Mouse (Mus musculus) forebrain, embryonic 14.5 days (tissue): Measurements from ENCODE around the gene Lonp2. TPM values are rescaled to one million over a fixed set of nuclear protein-coding genes. Genes with fewer than 3 reads are reported as not detected.

Experiments
- ATAC-seq: fragments of 200-750 bp; cut with Nextera tagmentation; 2 replicates; pipeline ENCODE4 v1.8.0; 2017; ENCODE audit warnings: mild to moderate bottlenecking, moderate library complexity
- DNase-seq: peaks from one replicate; pipeline ENCODE4 v3.0.0-alpha.2; 2015; ENCODE audit warnings: low spot score
- H3K27ac ChIP-seq: fragments of 300-500 bp; sonication (generic); 2 replicates; pipeline ENCODE4 v1.5.1; 2014; ENCODE audit warnings: low read depth, mild to moderate bottlenecking, control low read depth, low read length, moderate library complexity
- H3K27me3 ChIP-seq: fragments of 300-500 bp; sonication (generic); replicated peaks from 2 replicates; pipeline ENCODE4 v1.6.1; 2014; ENCODE audit warnings: low read length, control low read depth, mixed read lengths; ENCODE audit not compliant: control insufficient read depth, insufficient read depth
- H3K36me3 ChIP-seq: fragments of 300-500 bp; sonication (generic); 2 replicates; pipeline ENCODE4 v1.6.1; 2014; ENCODE audit warnings: low read length, control low read depth; ENCODE audit not compliant: control insufficient read depth, insufficient read depth
- H3K4me1 ChIP-seq: fragments of 300-500 bp; sonication (generic); 2 replicates; pipeline ENCODE4 v1.6.1; 2014; ENCODE audit warnings: antibody characterized with exemption, low read length, control low read depth; ENCODE audit not compliant: control insufficient read depth, insufficient read depth
- H3K4me2 ChIP-seq: fragments of 300-500 bp; sonication (generic); 2 replicates; pipeline ENCODE4 v1.6.1; 2014; ENCODE audit warnings: mild to moderate bottlenecking, control low read depth, low read length
- H3K4me3 ChIP-seq: fragments of 300-500 bp; sonication (generic); 2 replicates; pipeline ENCODE4 v1.5.1; 2014; ENCODE audit warnings: low read depth, low read length, control low read depth
- H3K9ac ChIP-seq: fragments of 300-500 bp; sonication (generic); 2 replicates; pipeline ENCODE4 v1.6.1; 2014; ENCODE audit warnings: mild to moderate bottlenecking, low read length, control low read depth, moderate library complexity
- H3K9me3 ChIP-seq: fragments of 300-500 bp; sonication (generic); replicated peaks from 2 replicates; pipeline ENCODE4 v1.6.1; 2016; ENCODE audit warnings: low read length, control low read depth, mixed read lengths; ENCODE audit not compliant: control insufficient read depth
- WGBS: fragments of 180-500 bp; shearing (Covaris S2); extraction: QIAGEN DNeasy Blood & Tissue Kit; methylation state at CpG from one replicate; pipeline ENCODE4 v1.1.7; 2014; 5-methylcytosine and 5-hydroxymethylcytosine counted together
- polyA plus RNA-seq: library from polyadenylated mRNA; unstranded; fragments of >200 nt; fragmentation: Nextera tagmentation; extraction: Ambion mirVana; gene quantifications from 2 replicates; pipeline ENCODE4 v1.2.1, GENCODE M21; 2014

The Lonp2 gene
- polyA plus RNA-seq: 83.3 and 85.3 TPM in 2 replicates

- Histone ChIP-seq H3K27ac (peak within 1 kb of the TSS; percentile 59), H3K4me3 (peak within 1 kb of the TSS; percentile 74), H3K9ac (peak within 1 kb of the TSS; percentile 77), H3K27me3 (no peaks in the 10 kb centered on the region), H3K4me2 (peak within 1 kb of the TSS; percentile 79), H3K4me1 (peaks cover 12% of the 10 kb centered on the region), H3K9me3 (no peaks in the 10 kb centered on the region), H3K36me3 (no peaks in the 10 kb centered on the region)
- ATAC-seq (peak; percentile 99), DNase-seq (peak; percentile 97)
- under 1% methylated on average over 56 of the region's 62 CpGs for WGBS
These were observed at the start of gene Lonp2 for GRCm38 (mm10) chr8:86623911-86624731. TSS of gene Lonp2 (plus strand) at chr8:86624043.

GRCm38 (mm10) chr8:86577547-86577946 is 46.3 kb upstream of the Lonp2 start:
- H3K27ac ChIP-seq: no peak overlapping the region; the same call in 1 of the 2 replicates
- H3K9me3 ChIP-seq: no peaks in the 10 kb centered on the region
- 84% methylated on average over 8 of the region's 8 CpGs for WGBS
- no peaks in the 10 kb centered on the region for H3K27me3 ChIP-seq
- no peaks in the 10 kb centered on the region for H3K4me1 ChIP-seq
- no peaks in the 10 kb centered on the region for H3K36me3 ChIP-seq
- no peak overlapping the region for H3K4me2 ChIP-seq
- no peak overlapping the region for H3K4me3 ChIP-seq
- DNase-seq: no peak
- ATAC-seq: no peak
- H3K9ac ChIP-seq: no peak overlapping the region

- WGBS: 48% methylated on average over 9 of the region's 9 CpGs
- peak; percentile 86 for DNase-seq
- Histone ChIP-seq H3K4me1 (no peaks in the 10 kb centered on the region), H3K4me2 (no peak overlapping the region), H3K9me3 (no peaks in the 10 kb centered on the region), H3K36me3 (no peaks in the 10 kb centered on the region), H3K27ac (peak overlapping the region; percentile 44; the same call in 1 of the 2 replicates), H3K4me3 (no peak overlapping the region), H3K9ac (no peak overlapping the region), H3K27me3 (no peaks in the 10 kb centered on the region)
- peak; percentile 83; the same call in 1 of the 2 replicates for ATAC-seq
These were observed 45.8 kb upstream of the Lonp2 start for GRCm38 (mm10) chr8:86578076-86578475.

- Histone ChIP-seq H3K4me2 (no peak overlapping the region), H3K36me3 (no peaks in the 10 kb centered on the region), H3K9ac (no peak overlapping the region), H3K4me3 (no peak overlapping the region), H3K27me3 (no peaks in the 10 kb centered on the region), H3K4me1 (no peaks in the 10 kb centered on the region), H3K9me3 (no peaks in the 10 kb centered on the region), H3K27ac (peak overlapping the region; percentile 21; the same call in 1 of the 2 replicates)
- WGBS: 81% methylated on average over 8 of the region's 8 CpGs
- DNase-seq (no peak), ATAC-seq (no peak)
These were observed 45.1 kb upstream of the Lonp2 start for GRCm38 (mm10) chr8:86578693-86579092.

- no peak within 1 kb of the TSS for H3K4me3 ChIP-seq
- no peak within 1 kb of the TSS for H3K9ac ChIP-seq
- no peaks in the 10 kb centered on the region for H3K27me3 ChIP-seq
- ATAC-seq (no peak), DNase-seq (no peak)
- H3K27ac ChIP-seq: no peak within 1 kb of the TSS
- no peaks in the 10 kb centered on the region for H3K4me1 ChIP-seq
- no peaks in the 10 kb centered on the region for H3K36me3 ChIP-seq
- no peak within 1 kb of the TSS for H3K4me2 ChIP-seq
- H3K9me3 ChIP-seq: no peaks in the 10 kb centered on the region
These were observed 43.4 kb upstream of the Lonp2 start, which contains the start of gene Abcc12 for GRCm38 (mm10) chr8:86580458-86580857. TSS of gene Abcc12 (minus strand) at chr8:86580686.

GRCm38 (mm10) chr8:86581921-86582331 is 41.9 kb upstream of the Lonp2 start:
- no peaks in the 10 kb centered on the region for H3K36me3 ChIP-seq
- no peak overlapping the region for H3K27ac ChIP-seq
- DNase-seq: peak; percentile 71
- H3K27me3 ChIP-seq: no peaks in the 10 kb centered on the region
- H3K9ac ChIP-seq: no peak overlapping the region
- WGBS: 73% methylated on average over 4 of the region's 4 CpGs
- no peaks in the 10 kb centered on the region for H3K4me1 ChIP-seq
- H3K4me2 ChIP-seq: no peak overlapping the region
- ATAC-seq: no peak
- no peaks in the 10 kb centered on the region for H3K9me3 ChIP-seq
- H3K4me3 ChIP-seq: no peak overlapping the region

- Histone ChIP-seq H3K9me3 (no peaks in the 10 kb centered on the region), H3K4me1 (no peaks in the 10 kb centered on the region), H3K4me3 (peak overlapping the region; percentile 33), H3K27ac (no peak overlapping the region), H3K9ac (peak overlapping the region; percentile 59), H3K36me3 (no peaks in the 10 kb centered on the region), H3K4me2 (peak overlapping the region; percentile 63), H3K27me3 (no peaks in the 10 kb centered on the region)
- WGBS: 2% methylated on average over 11 of the region's 11 CpGs
- peak; percentile 92 for ATAC-seq
- peak; percentile 96 for DNase-seq
These were observed 38.7 kb upstream of the Lonp2 start for GRCm38 (mm10) chr8:86585118-86585517.

- H3K9ac ChIP-seq: peak overlapping the region; percentile 59
- ATAC-seq: peak; percentile 89
- H3K9me3 ChIP-seq: no peaks in the 10 kb centered on the region
- under 1% methylated on average over 16 of the region's 16 CpGs for WGBS
- peak overlapping the region; percentile 63 for H3K4me2 ChIP-seq
- H3K27me3 ChIP-seq: no peaks in the 10 kb centered on the region
- DNase-seq: peak; percentile 95
- no peaks in the 10 kb centered on the region for H3K4me1 ChIP-seq
- H3K36me3 ChIP-seq: no peaks in the 10 kb centered on the region
- H3K27ac ChIP-seq: no peak overlapping the region
- H3K4me3 ChIP-seq: peak overlapping the region; percentile 33
These were observed 38.3 kb upstream of the Lonp2 start for GRCm38 (mm10) chr8:86585532-86585931.

GRCm38 (mm10) chr8:86586058-86586457 is 37.8 kb upstream of the Lonp2 start:
- no peaks in the 10 kb centered on the region for H3K27me3 ChIP-seq
- 45% methylated on average over 5 of the region's 5 CpGs for WGBS

More at GRCm38 (mm10) chr8:86586058-86586457, 37.8 kb upstream of the Lonp2 start:
- no peaks in the 10 kb centered on the region for H3K4me1 ChIP-seq
- no peak overlapping the region for H3K27ac ChIP-seq
- H3K9me3 ChIP-seq: no peaks in the 10 kb centered on the region
- ATAC-seq (no peak), DNase-seq (peak; percentile 3)
- H3K4me3 ChIP-seq: no peak overlapping the region
- no peak overlapping the region for H3K9ac ChIP-seq
- no peak overlapping the region for H3K4me2 ChIP-seq
- H3K36me3 ChIP-seq: no peaks in the 10 kb centered on the region
